Mouse (Mus musculus) forebrain, embryonic 16.5 days (tissue): ENCODE measurements around the gene Pcdh15. TPM values are rescaled to one million over a fixed set of nuclear protein-coding genes. Genes with fewer than 3 reads are reported as not detected.

Experiments used
- ATAC-seq: fragments of 200-750 bp; cut with Nextera tagmentation; 2 replicates; pipeline ENCODE4 v1.8.0; 2017; ENCODE audit warnings: mild to moderate bottlenecking, moderate library complexity
- H3K27ac ChIP-seq: fragments of 300-500 bp; sonication (generic); 2 replicates; pipeline ENCODE4 v1.5.1; 2014; ENCODE audit warnings: low read length, control low read depth
- H3K27me3 ChIP-seq: fragments of 300-500 bp; sonication (generic); replicated peaks from 2 replicates; pipeline ENCODE4 v1.6.1; 2014; ENCODE audit warnings: low read length; ENCODE audit not compliant: control insufficient read depth, insufficient read depth
- H3K36me3 ChIP-seq: fragments of 300-500 bp; sonication (generic); 2 replicates; pipeline ENCODE4 v1.6.1; 2014; ENCODE audit not compliant: control insufficient read depth, insufficient read depth
- H3K4me1 ChIP-seq: fragments of 300-500 bp; sonication (generic); replicated peaks from 2 replicates; pipeline ENCODE4 v1.6.1; 2014; ENCODE audit warnings: low read length; ENCODE audit not compliant: control insufficient read depth, insufficient read depth
- H3K4me2 ChIP-seq: fragments of 300-500 bp; sonication (generic); 2 replicates; pipeline ENCODE4 v1.6.1; 2014; ENCODE audit warnings: mild to moderate bottlenecking, low read length, control low read depth
- H3K4me3 ChIP-seq: fragments of 300-500 bp; sonication (generic); replicated peaks from 2 replicates; pipeline ENCODE4 v1.5.1; 2014; ENCODE audit warnings: mild to moderate bottlenecking, low read length, control low read depth
- H3K9ac ChIP-seq: fragments of 300-500 bp; sonication (generic); replicated peaks from 2 replicates; pipeline ENCODE4 v1.6.1; 2014; ENCODE audit warnings: low read depth, low read length, control low read depth
- H3K9me3 ChIP-seq: fragments of 300-500 bp; sonication (generic); 2 replicates; pipeline ENCODE4 v1.6.1; 2016; ENCODE audit warnings: low read length; ENCODE audit not compliant: control insufficient read depth
- WGBS: fragments of 180-500 bp; shearing (Covaris S2); extraction: QIAGEN DNeasy Blood & Tissue Kit; methylation state at CpG from one replicate; pipeline ENCODE4 v1.1.7; 2014; 5-methylcytosine and 5-hydroxymethylcytosine counted together
- polyA plus RNA-seq: library from polyadenylated mRNA; unstranded; fragments of >200 nt; fragmentation: Nextera tagmentation; extraction: Ambion mirVana; gene quantifications from 2 replicates; pipeline ENCODE4 v1.2.1, GENCODE M21; 2015

The Pcdh15 gene
- polyA plus RNA-seq, 1 experiment from 2014 or later: 6.5 TPM

GRCm38 (mm10) chr10:74680016-74680491 is 1580.9 kb downstream of the Pcdh15 start:
- Histone ChIP-seq H3K9me3 (no peaks in the 10 kb centered on the region), H3K4me2 (no peak overlapping the region), H3K36me3 (no peaks in the 10 kb centered on the region), H3K4me3 (no peak overlapping the region), H3K27me3 (no peaks in the 10 kb centered on the region), H3K4me1 (no peaks in the 10 kb centered on the region), H3K9ac (no peak overlapping the region), H3K27ac (no peak overlapping the region)
- ATAC-seq: no peak
- 78% methylated on average over 4 of the region's 4 CpGs for WGBS

GRCm38 (mm10) chr10:74680559-74680958 is 1581.4 kb downstream of the Pcdh15 start:
- no peak overlapping the region for H3K4me3 ChIP-seq
- H3K36me3 ChIP-seq: no peaks in the 10 kb centered on the region
- no peaks in the 10 kb centered on the region for H3K27me3 ChIP-seq
- WGBS: 59% methylated on average over 1 of the region's 1 CpGs
- no peak for ATAC-seq
- H3K27ac ChIP-seq: no peak overlapping the region
- H3K4me2 ChIP-seq: no peak overlapping the region
- no peaks in the 10 kb centered on the region for H3K9me3 ChIP-seq
- no peak overlapping the region for H3K9ac ChIP-seq
- H3K4me1 ChIP-seq: no peaks in the 10 kb centered on the region
